Mouse (Mus musculus) embryonic stem cell, embryonic (primary cell): ENCODE results near the gene Atxn7.

Experiments
- CTCF ChIA-PET, 4 experiments: fragments of 300-600 bp in 2 of 4; fragments of 350-600 bp in 2 of 4; sonication (Branson Sonifier 250); formaldehyde crosslinking; loops; one replicate each; lab custom pipeline; 2022; ENCODE audit warnings: inconsistent platforms in 2 of 4; lab: Charles Lee
- POLR2A ChIA-PET, 4 experiments: fragments of 300-600 bp in 2 of 4; fragments of 350-600 bp in 2 of 4; sonication (Branson Sonifier 250); formaldehyde crosslinking; loops; one replicate each; lab custom pipeline; 2022; ENCODE audit warnings: antibody characterized with exemption in 4 of 4, inconsistent platforms in 1 of 4; lab: Charles Lee

Gene Atxn7

GRCm38 (mm10) chr14:14080604-14081194 lies 119.5 kb downstream of the Atxn7 start:
- CTCF ChIA-PET: no interaction called here
- POLR2A ChIA-PET: no interaction called here

GRCm38 (mm10) chr14:14083811-14084210 lies 122.6 kb downstream of the Atxn7 start:
- ChIA-PET POLR2A (no interaction called here), CTCF (no interaction called here)

- ChIA-PET POLR2A (interaction anchor here in 1 of 4 experiments (1.1 to 1.9 kb wide), 3 partner anchors 10 to 126 kb away, joined by 4 to 5 read pairs (median 5); no protein-coding TSS in a partner anchor), CTCF (interaction anchor here in 2 of 4 experiments (1.3 to 1.8 kb wide), 2 partner anchors 12 kb away, joined by 3 to 8 read pairs; no protein-coding TSS in a partner anchor)
These were observed 125.5 kb downstream of the Atxn7 start for GRCm38 (mm10) chr14:14086711-14087263.

GRCm38 (mm10) chr14:14087348-14087747 lies 126.1 kb downstream of the Atxn7 start:
- ChIA-PET CTCF (interaction anchor here in 2 of 4 experiments (1.3 to 1.8 kb wide), 2 partner anchors 11 kb away, joined by 3 to 8 read pairs; no protein-coding TSS in a partner anchor), POLR2A (interaction anchor here in 1 of 4 experiments (1.0 to 1.9 kb wide), 3 partner anchors 11 to 127 kb away, joined by 4 to 5 read pairs (median 5); no protein-coding TSS in a partner anchor)

GRCm38 (mm10) chr14:14088016-14088791 lies 127.0 kb downstream of the Atxn7 start:
- POLR2A ChIA-PET: interaction anchor here in 1 of 4 experiments (1.0 to 1.9 kb wide), 2 partner anchors 10 to 28 kb away, joined by 5 read pairs; no protein-coding TSS in a partner anchor
- CTCF ChIA-PET: interaction anchor here in 2 of 4 experiments (1.3 to 1.8 kb wide), 2 partner anchors 10 to 11 kb away, joined by 3 to 8 read pairs; no protein-coding TSS in a partner anchor

GRCm38 (mm10) chr14:14090571-14090970 lies 129.3 kb downstream of the Atxn7 start:
- CTCF ChIA-PET: no interaction called here
- POLR2A ChIA-PET: no interaction called here

- POLR2A ChIA-PET: interaction anchor here in 2 of 4 experiments (0.6 to 2.2 kb wide), 4 partner anchors 11 to 138 kb away, joined by 3 to 6 read pairs (median 6); partner anchors contain the start of genes Atxn7 (in 1 of the 2) and Thoc7 (in 1 of the 2)
- CTCF ChIA-PET: interaction anchor here (0.6 to 1.7 kb wide), 41 partner anchors 8 to 767 kb away, joined by 3 to 8 read pairs (median 4); partner anchors contain the start of gene Psmd6 (in 1 of the 4)
These were observed 137.2 kb downstream of the Atxn7 start for GRCm38 (mm10) chr14:14098330-14098980.

GRCm38 (mm10) chr14:14100773-14101280 lies 139.6 kb downstream of the Atxn7 start:
- ChIA-PET POLR2A (no interaction called here), CTCF (interaction anchor here in 1 of 4 experiments (0.6 kb wide), 1 partner anchor 116 kb away, joined by 3 read pairs; no protein-coding TSS in a partner anchor)

GRCm38 (mm10) chr14:14101296-14101695 lies 140.1 kb downstream of the Atxn7 start:
- POLR2A ChIA-PET: interaction anchor here in 1 of 4 experiments (0.8 kb wide), 1 partner anchor 87 kb away, joined by 3 read pairs; no protein-coding TSS in a partner anchor

GRCm38 (mm10) chr14:14104213-14104929 lies 143.1 kb downstream of the Atxn7 start:
- POLR2A ChIA-PET: no interaction called here
- CTCF ChIA-PET: no interaction called here

More at GRCm38 (mm10) chr14:14101296-14101695, 140.1 kb downstream of the Atxn7 start:
- CTCF ChIA-PET: no interaction called here

GRCm38 (mm10) chr14:14104930-14105318 lies 143.7 kb downstream of the Atxn7 start:
- ChIA-PET CTCF (no interaction called here), POLR2A (no interaction called here)

GRCm38 (mm10) chr14:14110710-14111109 lies 149.5 kb downstream of the Atxn7 start:
- POLR2A ChIA-PET: no interaction called here
- CTCF ChIA-PET: interaction anchor here in 1 of 4 experiments (1.7 kb wide), 1 partner anchor 12 kb away, joined by 4 read pairs; no protein-coding TSS in a partner anchor

GRCm38 (mm10) chr14:14120230-14121096 lies 159.2 kb downstream of the Atxn7 start, which contains the start of gene Psmd6:
Gene Psmd6, minus strand, starts transcription at chr14:14120984.
- CTCF ChIA-PET: interaction anchor here in 1 of 4 experiments (1.3 kb wide), 1 partner anchor 22 kb away, joined by 4 read pairs; no protein-coding TSS in a partner anchor

More at GRCm38 (mm10) chr14:14120230-14121096, 159.2 kb downstream of the Atxn7 start, which contains the start of gene Psmd6:
- POLR2A ChIA-PET: interaction anchor here in 2 of 4 experiments (0.8 to 1.4 kb wide), 3 partner anchors 22 to 511 kb away, joined by 3 to 6 read pairs (median 4); partner anchors contain the start of gene Il3ra (in 1 of the 2)
